18 mouse cellular contexts compared by ENCODE assay signal in genomic region chr11:48835923-48836322, GRCm38 (mm10).
"Had no signal": no experiment of that assay in that cellular context is flagged by ENCODE, and none has a peak within 500 bp of the region (broad histone marks: within the 10 kb centered on the region; RNA-seq: fewer than 3 reads in every experiment).

No protein-coding gene starts in this region.

- H3K36me3 ChIP-seq: kidney, embryonic 15.5 days; lung, embryonic 15.5 days; stomach, embryonic 15.5 days had no signal

- H3K9ac ChIP-seq: kidney, embryonic 15.5 days; liver, embryonic 14.5 days; lung, embryonic 15.5 days; stomach, embryonic 15.5 days had no signal

- H3K9me3 ChIP-seq: kidney, embryonic 15.5 days; lung, embryonic 15.5 days; megakaryocyte, embryonic 14.5 days; stomach, embryonic 15.5 days had no signal

- H3K27ac ChIP-seq: kidney, embryonic 15.5 days; left cerebral cortex, adult 2 months; liver, embryonic 14.5 days; lung, embryonic 15.5 days; stomach, embryonic 15.5 days had no signal

- DNase-seq: kidney, adult 2 months; kidney, postnatal 10 days; kidney, postnatal 36 days; layer of hippocampus, postnatal 36 days; lung, adult 18-20 months; lung, postnatal 10 days; lung, postnatal 36 days; midbrain, embryonic 14.5 days; right cerebral cortex, postnatal 14 days; thymus, adult 18-20 months; thymus, postnatal 4 days had no signal

- ATAC-seq: intestine, embryonic 16.5 days had no signal

- H3K4me3 ChIP-seq: left cerebral cortex, adult 2 months; lung, embryonic 15.5 days; megakaryocyte, embryonic 14.5 days; stomach, embryonic 15.5 days had no signal
